Mouse (Mus musculus): ENCODE measurements around the gene Clic1.

DNA sequence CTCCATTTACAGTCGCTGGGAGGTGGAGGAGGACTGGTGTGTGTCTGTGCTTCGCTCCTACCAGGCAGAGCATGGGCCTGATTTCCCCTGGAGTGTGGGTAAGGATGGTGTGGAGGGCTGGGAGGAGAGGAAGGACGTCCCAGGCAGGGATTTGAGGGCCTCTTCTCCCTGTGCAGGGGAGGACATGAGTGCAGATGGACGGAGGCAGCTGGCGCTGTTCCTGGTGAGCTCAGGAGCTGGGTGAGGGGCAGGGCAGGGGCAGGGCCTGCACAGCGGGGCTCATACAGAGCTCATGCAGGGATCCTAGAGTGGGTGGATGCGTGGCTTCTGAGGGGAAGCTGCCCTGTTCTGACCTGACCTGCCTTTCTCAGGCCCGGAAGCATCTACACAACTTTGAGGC, 52.5 kb downstream of the Clic1 start:
- no peak for TF ChIP-seq CTCF (IDR thresholded peaks at IDR 0.05; ENCODE audit: control insufficient read depth, insufficient read depth, low read length)
- TF ChIP-seq POLR2A (IDR thresholded peaks at IDR 0.05; ENCODE audit: borderline replicate concordance, control insufficient read depth, low read depth, low read length): no peak

Data from bone marrow, adult 2 months (tissue).